Mouse (Mus musculus): Measurements from ENCODE around the gene Rnf214.

Gene Rnf214

DNA sequence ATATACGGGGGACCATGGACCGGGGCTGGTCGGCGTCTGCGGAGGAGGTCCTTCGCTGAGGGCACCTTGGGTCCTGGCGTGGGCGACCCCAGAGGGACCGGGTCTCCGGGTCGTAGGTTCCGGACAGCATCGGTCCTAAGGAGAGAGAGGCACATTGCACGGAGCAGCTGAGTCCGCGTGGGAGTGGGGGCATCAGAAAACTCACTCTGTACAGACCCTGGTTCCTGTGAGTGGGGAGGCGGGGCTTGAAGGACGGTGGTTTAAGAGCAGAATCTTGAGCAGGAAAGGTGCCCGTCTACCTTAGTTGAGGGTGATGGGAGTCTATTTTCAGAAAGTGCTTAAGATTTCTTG, 342 bp upstream of the Rnf214 start:
- TF ChIP-seq GATA4 (IDR thresholded peaks at IDR 0.05; ENCODE audit: insufficient replicate concordance, low read length), result no peak

DNA sequence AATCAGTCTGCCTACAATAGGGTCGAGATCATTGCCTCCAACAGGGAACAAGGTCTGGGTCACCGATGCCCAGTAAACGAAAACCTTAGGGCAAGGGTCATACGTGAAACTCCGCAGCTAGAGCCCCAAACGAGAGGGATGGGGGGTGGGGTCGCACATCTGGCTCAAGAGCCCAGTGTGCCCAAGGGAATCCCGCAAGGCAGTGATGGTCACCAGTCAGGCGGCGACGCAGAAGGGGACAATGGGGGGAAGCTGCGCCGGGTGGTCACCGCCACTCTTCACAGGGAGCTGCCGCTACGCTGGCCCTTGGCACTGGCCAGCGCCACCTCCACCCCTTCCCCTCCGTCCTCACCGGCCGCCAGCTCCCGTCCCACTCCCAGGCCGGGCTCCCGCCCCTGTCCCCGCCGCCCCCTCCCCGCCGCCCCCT, 887 bp downstream of the Rnf214 start:
- no peak for TF ChIP-seq GATA4 (IDR thresholded peaks at IDR 0.05; ENCODE audit: insufficient replicate concordance, low read length)

DNA sequence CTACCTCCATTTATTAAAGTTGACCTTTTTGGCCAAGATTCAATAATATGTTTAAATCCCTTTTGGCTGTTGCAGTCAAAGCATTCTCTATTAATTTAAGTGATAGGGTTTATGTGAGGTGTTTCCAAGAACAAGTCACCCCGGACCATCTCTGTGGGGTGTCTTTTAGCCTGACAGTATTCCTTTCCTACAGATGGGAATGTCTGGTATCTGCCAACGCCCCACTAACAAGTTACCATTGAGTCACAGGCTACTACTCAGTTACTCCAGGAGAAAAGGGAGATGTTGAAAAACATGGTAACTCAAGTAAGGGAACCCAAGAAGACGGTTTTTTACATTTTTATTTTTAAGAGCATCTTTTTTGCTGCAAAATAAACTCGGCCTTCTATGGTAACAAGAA, 1.5 kb downstream of the Rnf214 start:
- no peak for TF ChIP-seq GATA4 (IDR thresholded peaks at IDR 0.05; ENCODE audit: insufficient replicate concordance, low read length)

DNA sequence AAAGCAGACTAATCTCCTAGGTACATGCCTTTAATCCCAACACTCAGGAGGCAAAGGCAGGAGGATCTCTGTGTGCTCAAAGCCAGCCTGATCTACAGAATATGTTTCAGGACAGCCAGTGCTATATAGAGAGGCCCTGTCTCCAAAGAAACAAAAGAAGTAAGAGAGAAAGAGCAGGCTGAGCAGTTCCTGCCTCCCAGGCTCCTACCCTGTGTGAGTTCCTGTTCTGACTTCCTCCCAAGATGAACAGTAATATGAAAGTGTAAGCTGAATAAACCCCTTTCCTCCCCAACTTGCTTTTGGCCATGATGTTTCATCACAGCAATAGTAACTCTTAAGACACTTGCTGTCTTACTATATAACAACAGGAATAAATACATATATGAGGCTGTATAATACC, 13.0 kb downstream of the Rnf214 start:
- no peak for TF ChIP-seq GATA4 (IDR thresholded peaks at IDR 0.05; ENCODE audit: insufficient replicate concordance, low read length)

DNA sequence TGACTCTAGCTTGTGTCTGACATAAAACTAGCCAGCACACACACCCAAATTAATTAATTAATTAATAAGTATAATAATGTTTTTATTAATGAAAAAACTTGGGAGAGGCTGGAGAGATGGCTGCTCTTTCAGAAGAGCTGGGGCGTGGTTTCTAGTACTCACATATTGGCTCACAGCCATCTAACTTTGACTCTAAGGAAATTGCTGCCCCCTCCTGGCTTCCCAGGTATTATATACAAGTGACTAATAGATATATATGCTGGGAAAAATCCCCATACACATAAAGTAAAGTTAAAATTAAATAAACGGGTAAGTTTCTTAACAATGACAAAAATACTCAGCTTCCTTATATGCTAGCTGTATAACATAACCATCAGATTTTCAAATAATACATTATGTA, 28.8 kb downstream of the Rnf214 start:
- no peak for TF ChIP-seq GATA4 (IDR thresholded peaks at IDR 0.05; ENCODE audit: insufficient replicate concordance, low read length)

DNA sequence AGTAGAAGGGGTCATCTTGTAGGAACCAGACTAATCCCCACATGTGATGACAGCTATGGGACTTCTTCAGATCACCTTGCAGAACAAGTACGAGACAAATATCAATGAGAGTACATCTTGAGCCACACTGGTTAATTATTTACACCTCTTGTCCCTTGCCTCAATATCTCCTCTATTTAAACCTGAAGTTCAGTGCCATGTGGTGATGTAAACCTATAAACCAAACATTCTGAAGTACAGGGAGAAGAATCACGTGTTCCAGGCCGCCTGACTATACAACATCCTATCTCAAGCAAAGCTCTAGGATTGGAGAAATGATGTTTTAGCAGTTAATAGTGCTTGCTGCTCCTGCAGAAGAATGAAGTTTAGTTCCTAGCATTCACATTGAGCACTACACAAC, 36.4 kb downstream of the Rnf214 start:
- TF ChIP-seq GATA4 (IDR thresholded peaks at IDR 0.05; ENCODE audit: insufficient replicate concordance, low read length), result no peak

DNA sequence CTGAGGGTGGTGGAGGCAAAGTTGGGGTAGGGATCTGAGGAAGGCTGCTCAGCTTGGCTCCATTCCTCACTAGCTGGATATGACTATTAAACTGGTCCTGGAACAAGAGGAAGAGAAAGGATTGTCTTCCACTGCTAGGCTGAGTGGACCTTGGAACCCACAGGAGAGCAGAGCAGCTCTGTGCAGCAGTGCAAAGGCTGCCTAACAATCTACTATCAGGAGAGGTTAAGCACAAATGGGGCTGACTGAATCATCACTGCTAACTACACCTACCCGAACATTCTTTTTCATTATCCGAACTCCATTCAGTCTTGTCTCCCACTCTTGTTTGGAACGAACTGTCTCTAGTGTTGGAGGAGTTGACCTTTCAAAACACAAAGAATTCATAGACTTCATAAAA, 37.5 kb downstream of the Rnf214 start:
- TF ChIP-seq GATA4 (IDR thresholded peaks at IDR 0.05; ENCODE audit: insufficient replicate concordance, low read length), result no peak

DNA sequence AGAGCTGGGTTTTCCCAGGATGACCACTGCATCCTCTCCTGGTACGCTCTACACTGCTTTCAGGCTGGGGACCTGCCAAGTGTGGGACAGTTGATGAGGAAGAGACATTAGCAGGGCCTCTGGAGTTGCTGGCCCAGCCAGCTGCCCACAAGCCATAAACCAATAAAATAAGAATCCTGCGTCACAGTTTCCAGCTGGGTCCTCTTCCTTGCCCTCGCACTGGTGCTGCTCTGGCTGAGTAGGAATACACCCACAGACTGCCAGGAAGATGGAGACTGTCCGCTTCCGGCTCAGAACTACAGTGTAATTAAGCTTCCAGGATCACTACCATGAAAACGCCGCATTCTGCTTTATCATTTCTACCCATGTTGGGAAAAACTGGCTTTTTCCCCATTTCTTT, 44.9 kb downstream of the Rnf214 start:
- TF ChIP-seq GATA4 (IDR thresholded peaks at IDR 0.05; ENCODE audit: insufficient replicate concordance, low read length), result no peak

DNA sequence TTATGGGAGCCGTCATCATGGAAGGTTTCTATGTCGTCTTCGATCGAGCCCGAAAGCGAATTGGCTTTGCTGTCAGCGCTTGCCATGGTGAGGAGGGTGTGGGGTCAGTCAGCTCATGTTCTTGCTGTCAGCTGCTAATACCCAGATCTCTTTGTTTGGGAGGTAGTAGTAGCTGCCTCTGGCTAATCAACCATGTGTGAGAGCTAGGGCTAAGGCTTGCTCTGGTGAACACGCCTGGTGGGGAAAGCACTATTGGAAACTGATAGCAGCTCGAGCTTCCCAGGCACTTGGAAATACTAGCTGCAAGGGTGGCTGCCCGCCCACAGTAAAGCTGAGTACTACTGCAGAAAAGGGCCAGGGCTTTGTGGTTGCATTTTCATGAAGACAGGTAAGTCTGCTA, 47.3 kb downstream of the Rnf214 start:
- TF ChIP-seq GATA4 (IDR thresholded peaks at IDR 0.05; ENCODE audit: insufficient replicate concordance, low read length), result no peak

DNA sequence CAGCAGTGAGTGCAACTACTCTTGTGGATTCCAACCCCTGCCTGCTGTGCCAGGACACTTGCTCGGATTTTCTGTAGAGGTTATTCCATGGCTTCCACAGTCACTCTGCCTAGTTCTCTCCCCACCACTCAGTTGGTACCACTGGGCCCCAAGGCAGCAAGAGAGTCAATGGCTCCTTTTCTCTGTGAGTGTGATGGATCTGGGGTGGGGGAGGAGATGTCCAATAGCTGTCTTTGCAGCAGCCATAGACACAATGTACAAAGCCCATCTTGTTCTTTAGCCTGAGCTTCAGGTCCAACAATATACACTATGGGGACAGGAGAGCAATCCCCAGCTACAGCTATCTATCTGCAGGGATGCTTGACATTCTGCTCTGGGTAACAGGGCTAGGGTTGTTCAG, 52.6 kb downstream of the Rnf214 start:
- no peak for TF ChIP-seq GATA4 (IDR thresholded peaks at IDR 0.05; ENCODE audit: insufficient replicate concordance, low read length)

DNA sequence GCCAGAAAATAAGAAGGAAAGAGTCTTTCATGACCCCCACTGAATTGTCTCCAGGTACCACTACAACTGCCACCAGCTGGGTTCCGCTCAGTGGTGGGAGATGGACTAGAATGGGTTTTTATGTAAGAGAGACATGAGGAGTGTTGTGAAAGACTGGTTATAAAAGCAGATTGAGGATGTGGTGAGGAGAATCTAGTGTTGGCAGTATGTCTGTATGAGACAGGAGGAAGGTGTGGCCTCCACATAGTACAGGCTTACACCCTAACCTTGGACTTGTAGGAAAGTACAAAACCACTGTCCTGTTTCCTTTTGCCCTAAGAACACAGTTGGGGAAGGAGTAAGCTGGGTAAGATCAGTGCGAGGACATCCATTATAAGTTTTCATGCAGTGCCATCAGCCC, 53.0 kb downstream of the Rnf214 start:
- no peak for TF ChIP-seq GATA4 (IDR thresholded peaks at IDR 0.05; ENCODE audit: insufficient replicate concordance, low read length)

DNA sequence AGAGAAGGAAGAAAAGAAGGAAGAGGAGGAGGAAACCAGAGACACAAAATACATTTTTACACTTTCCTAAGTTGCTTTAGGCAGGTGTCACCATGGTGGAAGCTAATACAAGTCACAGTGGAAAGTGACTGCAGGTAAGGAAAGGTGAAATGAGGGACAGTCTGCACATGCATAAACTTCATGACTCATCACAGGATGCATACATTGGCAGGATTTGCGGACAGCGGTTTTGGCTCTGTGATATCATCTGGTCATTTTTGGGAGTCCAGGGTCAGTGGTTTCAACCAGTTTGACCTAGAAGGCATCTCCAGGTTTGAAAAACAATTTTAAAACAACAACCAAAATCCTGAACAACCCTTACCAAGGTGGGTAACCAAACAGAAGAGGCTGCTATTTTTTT, 54.9 kb downstream of the Rnf214 start:
- no peak for TF ChIP-seq GATA4 (IDR thresholded peaks at IDR 0.05; ENCODE audit: insufficient replicate concordance, low read length)

DNA sequence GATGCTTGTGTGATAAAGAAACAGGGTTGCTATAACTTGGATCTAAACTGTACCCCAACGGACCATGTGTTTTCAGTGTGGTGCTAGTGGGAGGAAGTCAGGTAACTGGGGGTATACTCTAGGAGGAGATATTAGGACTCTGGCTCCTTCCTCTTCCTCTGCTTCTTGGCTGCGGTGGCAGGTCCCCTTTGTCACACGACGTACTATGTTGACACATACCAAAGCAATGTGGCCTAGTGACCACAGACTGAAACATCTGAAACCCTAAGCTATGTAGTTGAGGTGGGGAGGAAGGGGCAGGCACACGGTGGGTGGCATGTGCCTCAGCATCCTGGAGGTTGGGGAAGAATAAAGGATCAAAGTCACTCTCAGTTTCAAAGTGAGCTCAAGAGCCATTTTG, 55.4 kb downstream of the Rnf214 start:
- no peak for TF ChIP-seq GATA4 (IDR thresholded peaks at IDR 0.05; ENCODE audit: insufficient replicate concordance, low read length)

DNA sequence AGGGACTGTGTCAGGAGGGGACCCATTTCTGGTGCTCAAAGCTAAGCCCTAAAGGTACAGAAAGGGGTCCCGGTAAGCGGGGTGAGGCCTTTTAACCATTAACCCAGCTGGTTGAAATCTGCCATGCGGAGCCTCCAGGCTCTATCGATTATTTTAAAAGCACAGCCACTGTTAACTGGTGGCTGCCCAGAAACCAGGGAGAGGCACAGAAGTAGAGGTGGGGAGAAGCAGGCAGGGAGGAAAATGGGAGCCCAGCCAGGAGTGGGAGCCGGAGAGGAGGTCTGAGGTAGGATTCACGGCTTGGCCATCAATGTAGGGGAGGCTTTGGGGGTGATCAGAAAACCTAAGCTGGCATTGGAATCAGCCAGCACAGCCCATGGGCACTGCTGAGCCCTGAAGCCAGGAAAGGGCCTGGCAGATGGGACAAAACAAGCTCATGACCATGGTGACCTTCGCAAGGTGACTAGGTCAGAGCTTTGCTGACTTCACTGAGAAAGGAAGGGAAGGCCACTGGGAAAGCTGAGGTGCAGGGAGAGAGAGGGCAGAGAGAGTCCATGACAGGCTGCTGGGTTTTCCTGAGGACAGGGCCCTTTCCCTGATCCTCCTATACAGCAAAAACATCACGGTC, 56.1 kb downstream of the Rnf214 start:
- no peak for TF ChIP-seq GATA4 (IDR thresholded peaks at IDR 0.05; ENCODE audit: insufficient replicate concordance, low read length)

DNA sequence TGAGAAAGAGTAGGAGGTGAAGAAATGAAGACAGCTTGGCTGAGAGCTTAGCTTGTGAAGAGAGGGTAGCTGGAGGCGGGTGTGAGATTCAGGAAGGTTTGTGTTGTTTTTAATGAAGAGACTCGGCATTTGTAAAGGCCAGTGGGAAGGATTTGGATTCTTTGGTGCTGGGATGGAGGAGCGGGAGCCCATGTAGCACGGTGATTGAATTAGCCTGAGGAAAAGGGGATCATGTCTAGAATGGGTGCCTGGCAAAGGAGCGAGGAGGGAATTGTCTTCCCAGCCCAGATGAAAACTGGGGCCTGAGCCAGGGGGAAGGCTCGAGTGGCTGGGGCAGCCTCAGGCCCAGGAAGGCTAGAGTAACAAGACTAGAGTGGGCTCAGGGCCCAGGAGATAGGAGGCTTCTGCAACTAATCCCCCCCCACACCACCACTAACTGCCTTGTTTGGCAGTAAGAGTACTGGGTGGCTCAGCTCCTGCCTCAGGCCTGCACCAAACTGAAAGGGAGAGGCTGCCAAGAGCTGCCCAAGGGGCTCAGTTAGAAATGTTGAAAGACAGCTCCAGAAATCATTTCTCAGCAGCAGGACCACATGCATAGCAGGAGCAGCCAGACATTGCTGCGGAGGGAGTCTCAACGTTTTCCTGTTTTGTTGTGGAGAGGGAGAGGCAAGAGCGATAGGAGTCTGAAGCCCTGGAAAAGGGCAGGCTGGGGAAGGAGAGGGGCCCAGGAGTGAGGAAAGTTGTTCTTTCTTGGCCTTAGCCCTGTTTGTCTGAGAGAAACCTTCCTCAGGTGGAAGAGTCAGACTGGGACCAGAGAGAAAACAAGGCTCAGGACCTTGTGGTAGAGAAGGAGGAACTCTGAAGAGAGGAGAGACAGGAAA, 56.9 kb downstream of the Rnf214 start:
- TF ChIP-seq GATA4 (IDR thresholded peaks at IDR 0.05; ENCODE audit: insufficient replicate concordance, low read length), result no peak

DNA sequence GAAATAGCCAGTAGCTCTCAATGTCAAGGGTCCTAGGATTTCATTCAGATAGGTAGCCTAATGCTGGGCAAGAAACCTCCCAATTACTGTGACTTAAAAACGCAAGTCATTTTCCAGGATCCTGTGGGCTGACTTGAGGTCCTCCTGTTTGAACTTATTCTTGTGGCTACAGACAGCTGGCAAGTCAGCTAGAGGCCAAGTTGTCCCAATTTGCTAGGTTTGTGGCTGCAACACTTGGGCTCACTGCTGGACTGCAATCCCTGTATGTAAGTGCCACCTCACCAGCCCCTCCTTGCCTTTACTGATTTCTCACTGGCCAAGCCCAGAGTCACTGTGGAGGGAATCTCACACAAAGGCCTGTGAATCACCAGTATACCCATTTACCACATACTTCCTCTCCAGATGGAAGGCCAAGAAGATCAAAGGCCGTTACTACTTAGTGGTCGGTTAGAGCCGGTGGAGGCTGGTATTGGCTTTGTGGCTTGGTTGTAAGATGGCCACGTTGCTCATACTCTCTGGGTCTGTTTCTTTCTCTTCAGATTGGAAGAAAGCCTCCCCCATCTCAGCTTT, 59.7 kb downstream of the Rnf214 start:
- no peak for TF ChIP-seq GATA4 (IDR thresholded peaks at IDR 0.05; ENCODE audit: insufficient replicate concordance, low read length)

All from liver, adult (tissue).